Mouse (Mus musculus) common myeloid progenitor, adult 5-6 weeks (primary cell): Measurements from ENCODE around the gene Skint11. TPM values are rescaled to one million over a fixed set of nuclear protein-coding genes. Genes with fewer than 3 reads are reported as not detected.
A peak's percentile ranks its signal among the peaks of the same experiment; 100 is the strongest.
"Not testable (repeated sequence)": the region's sequence is repeated elsewhere in the genome, so short reads cannot be mapped to it uniquely, and the experiment has no call there.

ENCODE experiments used
- ATAC-seq: replicated peaks from 2 replicates; pipeline ENCODE4 v1.8.0; 2016; ENCODE audit warnings: low read depth, mild to moderate bottlenecking, moderate TSS enrichment, inconsistent platforms; ENCODE audit not compliant: poor library complexity, severe bottlenecking
- total RNA-seq: library from RNA; stranded (forward); fragments of 200-1000, 187-1606 nt; gene quantifications from 2 replicates; pipeline ENCODE4 v1.2.3, GENCODE M21; 2017

Gene Skint11
- not detected in 2 replicates for total RNA-seq

- ATAC-seq, result no peak
Observed at GRCm38 (mm10) chr4:114163084-114163483, at the start of gene Skint11. TSS of gene Skint11 (plus strand) at chr4:114163384.

DNA sequence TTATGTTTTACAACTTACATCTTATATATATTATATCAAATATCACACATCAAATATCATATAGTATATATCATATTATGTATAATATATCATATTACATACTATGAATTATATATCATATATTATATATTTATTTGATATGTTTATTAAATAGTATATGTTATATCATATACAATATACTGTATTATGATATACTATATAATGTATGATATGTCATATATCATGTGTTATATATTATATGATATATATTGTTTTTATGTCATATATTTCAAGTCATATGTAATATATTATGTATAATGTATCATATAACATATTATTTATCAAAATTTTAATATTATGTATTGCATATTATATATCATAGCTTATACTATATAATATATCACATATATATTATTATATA is 2.0 kb upstream of the Skint11 start:
- no peak for ATAC-seq

GRCm38 (mm10) chr4:114172898-114173297 is 9.7 kb downstream of the Skint11 start:
- ATAC-seq, result 0 out of 2 replicates have a peak, but pooled peaks have one; percentile 42

DNA sequence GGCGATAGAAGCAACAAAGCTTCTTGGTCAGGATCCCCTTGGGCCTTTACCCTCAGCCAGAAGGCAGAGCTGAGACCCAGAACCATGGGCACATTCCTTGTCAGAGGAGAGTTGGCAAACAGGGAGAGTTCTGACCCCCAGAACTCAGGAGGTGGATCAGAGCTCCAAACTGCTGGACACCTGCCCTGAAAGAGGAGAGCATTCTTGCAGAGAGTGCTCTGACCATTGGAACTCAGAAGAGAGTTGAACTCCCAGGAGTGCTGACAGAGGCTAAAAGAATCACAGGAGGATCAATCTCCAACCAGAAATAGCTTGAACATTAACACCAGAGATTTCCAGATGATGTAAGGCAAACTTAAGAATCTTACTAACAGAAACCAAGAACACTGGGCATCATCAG is 93.7 kb downstream of the Skint11 start:
- ATAC-seq, result not testable (repeated sequence)

Other genes starting within 250 kb of the Skint11 start
- not detected in 2 replicates for gene Skint5, start 163.9 kb upstream of the Skint11 start, total RNA-seq
- gene Trabd2b, start 243.3 kb downstream of the Skint11 start, total RNA-seq, result not detected in 2 replicates